Mouse (Mus musculus) neural tube, embryonic 14.5 days (tissue): ENCODE measurements around the gene Haus7. TPM values are rescaled to one million over a fixed set of nuclear protein-coding genes. Genes with fewer than 3 reads are reported as not detected.

Source experiments
- ATAC-seq: fragments of 200-750 bp; cut with Nextera tagmentation; 2 replicates; pipeline ENCODE4 v1.8.0; 2017; ENCODE audit warnings: low read depth, mild to moderate bottlenecking, moderate TSS enrichment, moderate library complexity
- H3K27ac ChIP-seq: fragments of 300-500 bp; sonication (generic); 2 replicates; pipeline ENCODE4 v1.5.1; 2014; ENCODE audit warnings: low read depth, mild to moderate bottlenecking, control low read depth, low read length, moderate library complexity, mixed read lengths
- H3K27me3 ChIP-seq: fragments of 300-500 bp; sonication (generic); 2 replicates; pipeline ENCODE4 v1.6.1; 2014; ENCODE audit warnings: low read length; ENCODE audit not compliant: control insufficient read depth, insufficient read depth
- H3K36me3 ChIP-seq: fragments of 300-500 bp; sonication (generic); 2 replicates; pipeline ENCODE4 v1.6.1; 2014; ENCODE audit warnings: low read length, mixed read lengths; ENCODE audit not compliant: control insufficient read depth, insufficient read depth
- H3K4me1 ChIP-seq: fragments of 300-500 bp; sonication (generic); 2 replicates; pipeline ENCODE4 v1.6.1; 2014; ENCODE audit warnings: low read length; ENCODE audit not compliant: control insufficient read depth, insufficient read depth
- H3K4me2 ChIP-seq: fragments of 300-500 bp; sonication (generic); 2 replicates; pipeline ENCODE4 v1.6.1; 2014; ENCODE audit warnings: mild to moderate bottlenecking, low read depth, low read length, control low read depth
- H3K4me3 ChIP-seq: fragments of 300-500 bp; sonication (generic); 2 replicates; pipeline ENCODE4 v1.5.1; 2014; ENCODE audit warnings: low read depth, low read length, control low read depth, mixed read lengths
- H3K9ac ChIP-seq: fragments of 300-500 bp; sonication (generic); replicated peaks from 2 replicates; pipeline ENCODE4 v1.6.1; 2014; ENCODE audit warnings: low read depth, mild to moderate bottlenecking, control low read depth, low read length, mixed read lengths
- H3K9me3 ChIP-seq: fragments of 300-500 bp; sonication (generic); 2 replicates; pipeline ENCODE4 v1.6.1; 2016; ENCODE audit warnings: low read length; ENCODE audit not compliant: control insufficient read depth
- WGBS: fragments of 180-500 bp; shearing (Covaris S2); extraction: QIAGEN DNeasy Blood & Tissue Kit; methylation state at CpG from one replicate; pipeline ENCODE4 v1.1.7; 2014; 5-methylcytosine and 5-hydroxymethylcytosine counted together
- polyA plus RNA-seq: library from polyadenylated mRNA; unstranded; fragments of >200 nt; fragmentation: Nextera tagmentation; extraction: Ambion mirVana; gene quantifications from 2 replicates; pipeline ENCODE4 v1.2.1, GENCODE M21; 2014

The Haus7 gene
- polyA plus RNA-seq, 1 experiment from 2014 or later, result 72.1 TPM

DNA sequence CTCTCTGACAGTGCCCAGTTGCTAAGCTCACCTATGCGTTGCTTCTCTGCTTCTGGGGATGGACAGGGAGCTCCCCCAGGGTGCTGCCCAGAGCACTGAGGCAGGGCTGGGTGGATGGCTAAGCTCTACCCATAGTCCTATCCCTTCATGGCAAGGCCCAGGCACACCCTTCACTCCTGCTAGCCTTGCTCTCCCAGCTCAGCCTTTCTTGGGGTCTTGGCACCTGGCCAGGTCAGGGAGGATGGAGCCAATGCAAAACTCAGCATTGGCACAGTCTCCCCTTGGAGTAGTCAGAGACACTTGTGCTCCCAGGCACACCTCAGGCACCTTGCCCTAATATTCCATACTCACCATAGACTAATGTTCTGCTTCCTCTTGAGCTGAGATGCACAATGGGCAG is 25.2 kb upstream of the Haus7 start:
- no peaks in the 10 kb centered on the region for H3K4me1 ChIP-seq
- no peak overlapping the region for H3K9ac ChIP-seq
- no peak overlapping the region for H3K4me3 ChIP-seq
- H3K27me3 ChIP-seq, result no peaks in the 10 kb centered on the region
- H3K27ac ChIP-seq, result no peak overlapping the region
- ATAC-seq, result no peak
- 67% methylated on average over 1 of the region's 1 CpGs for WGBS
- no peak overlapping the region for H3K4me2 ChIP-seq
- no peaks in the 10 kb centered on the region for H3K9me3 ChIP-seq
- no peaks in the 10 kb centered on the region for H3K36me3 ChIP-seq

DNA sequence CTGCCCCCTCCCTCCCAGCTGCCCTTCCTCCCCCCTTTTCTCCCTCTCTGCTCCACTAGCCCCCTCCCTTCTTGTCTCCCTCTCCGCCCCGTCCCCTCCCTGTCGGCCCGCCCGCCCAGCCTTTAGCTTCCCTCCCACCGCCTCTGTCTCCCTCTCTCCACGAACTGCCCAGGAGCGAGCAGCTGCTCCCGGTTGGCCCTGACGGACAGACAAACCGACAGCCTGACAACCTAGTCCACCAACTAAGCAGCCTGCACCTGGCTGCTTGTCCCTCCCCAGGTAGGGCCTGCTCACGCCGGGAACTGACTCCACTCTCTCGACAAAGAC is 24.6 kb upstream of the Haus7 start, which contains the start of gene Bgn:
Gene Bgn (plus strand): TSS at position 119 of the 327 bp plus-strand sequence.
- no peak within 1 kb of the TSS for H3K4me2 ChIP-seq
- WGBS, result 48% methylated on average over 6 of the region's 14 CpGs
- H3K4me3 ChIP-seq, result no peak within 1 kb of the TSS
- H3K36me3 ChIP-seq, result no peaks in the 10 kb centered on the region
- no peaks in the 10 kb centered on the region for H3K4me1 ChIP-seq
- no peaks in the 10 kb centered on the region for H3K9me3 ChIP-seq
- no peak for ATAC-seq
- H3K27me3 ChIP-seq, result no peaks in the 10 kb centered on the region
- no peak within 1 kb of the TSS for H3K27ac ChIP-seq
- no peak within 1 kb of the TSS for H3K9ac ChIP-seq

DNA sequence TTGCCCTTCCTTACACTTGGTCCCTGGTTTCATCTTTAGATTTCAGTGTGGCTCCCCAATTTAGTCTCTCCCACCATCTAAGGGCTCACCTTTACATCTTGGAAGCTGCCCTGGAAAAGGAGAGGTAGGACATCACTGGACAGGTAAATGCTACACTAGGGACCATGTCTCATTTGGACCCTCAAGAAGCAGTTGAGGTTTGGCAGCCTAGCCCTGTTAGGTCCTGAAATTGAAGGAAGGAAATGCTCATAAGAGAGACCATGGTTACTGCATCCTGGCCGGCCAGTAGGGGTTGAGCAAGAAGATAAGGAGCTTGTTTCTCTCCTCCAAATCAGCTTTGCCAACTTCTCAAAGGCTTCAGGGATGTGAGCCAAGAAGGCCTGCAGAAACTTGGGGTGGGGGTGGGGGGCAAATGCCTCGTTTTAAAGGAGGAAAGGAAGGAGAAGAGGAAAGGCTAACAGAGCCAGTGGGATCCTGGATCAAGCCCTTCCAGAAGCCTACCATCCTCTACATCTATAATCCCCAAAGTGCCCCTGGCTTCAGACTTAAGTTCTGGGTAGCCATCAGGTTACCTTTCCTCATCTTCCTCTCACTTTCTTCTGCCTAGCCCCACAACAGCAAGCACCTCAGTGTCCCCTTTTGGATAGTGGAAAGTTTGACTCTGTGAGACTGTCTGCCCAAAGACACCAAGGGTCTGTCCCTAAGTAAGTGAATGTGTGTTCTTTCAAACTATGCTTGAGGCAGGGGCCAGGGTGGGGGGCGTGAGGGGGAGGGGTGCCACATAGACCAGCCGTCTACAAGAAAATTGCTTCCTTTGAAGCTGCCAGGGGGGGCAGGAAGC is 24.0 kb upstream of the Haus7 start:
- H3K4me1 ChIP-seq, result no peaks in the 10 kb centered on the region
- no peaks in the 10 kb centered on the region for H3K27me3 ChIP-seq
- H3K4me2 ChIP-seq, result no peak overlapping the region
- H3K9ac ChIP-seq, result no peak overlapping the region
- no peak overlapping the region for H3K27ac ChIP-seq
- WGBS, result 56% methylated on average over 3 of the region's 4 CpGs
- no peak for ATAC-seq
- H3K4me3 ChIP-seq, result no peak overlapping the region
- no peaks in the 10 kb centered on the region for H3K9me3 ChIP-seq
- no peaks in the 10 kb centered on the region for H3K36me3 ChIP-seq

DNA sequence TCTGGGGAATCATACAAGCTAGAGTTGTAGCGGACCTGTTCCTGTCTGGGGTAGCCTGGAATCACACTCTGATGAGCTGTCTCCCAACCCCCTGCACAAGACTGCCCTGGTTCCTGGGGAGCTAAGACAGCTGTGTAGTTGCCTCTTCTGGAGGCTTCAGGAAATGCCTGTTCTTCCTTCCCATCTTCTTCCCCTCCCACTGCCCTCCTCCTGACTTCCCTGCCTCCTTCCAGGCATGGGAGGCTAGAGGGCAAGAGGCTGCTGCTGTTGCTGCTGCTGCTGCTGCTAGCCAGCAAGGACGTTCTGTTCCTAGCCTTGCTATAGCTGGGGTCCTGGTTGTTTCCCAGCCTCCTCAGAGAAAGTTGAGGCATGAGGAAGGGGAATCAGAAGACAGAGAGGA is 21.5 kb upstream of the Haus7 start:
- WGBS, result 72% methylated on average over 2 of the region's 2 CpGs
- Histone ChIP-seq H3K36me3 (no peaks in the 10 kb centered on the region), H3K4me3 (no peak overlapping the region), H3K27me3 (no peaks in the 10 kb centered on the region), H3K4me1 (no peaks in the 10 kb centered on the region), H3K9me3 (no peaks in the 10 kb centered on the region), H3K4me2 (no peak overlapping the region), H3K27ac (no peak overlapping the region), H3K9ac (no peak overlapping the region)
- no peak for ATAC-seq

DNA sequence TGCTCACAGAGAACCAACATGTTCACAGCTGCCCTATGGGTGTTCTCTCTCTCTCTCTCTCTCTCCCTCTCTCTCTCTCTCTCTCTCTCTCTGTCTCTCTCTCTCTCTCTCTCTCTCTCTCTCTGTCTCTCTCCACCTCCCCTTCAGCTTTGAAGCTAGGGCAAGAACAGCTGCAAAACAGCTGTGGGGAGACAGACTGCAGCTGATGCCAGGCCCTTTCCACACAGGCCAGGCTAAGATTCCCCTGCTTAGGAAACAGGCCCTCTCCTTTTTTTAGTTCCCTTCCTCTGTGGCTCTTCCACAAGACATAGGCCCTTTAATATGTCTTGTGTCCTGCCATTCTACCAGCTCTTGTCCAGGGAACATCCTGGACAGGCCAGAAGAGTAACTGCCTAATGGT is 20.8 kb upstream of the Haus7 start:
- Histone ChIP-seq H3K4me3 (no peak overlapping the region), H3K4me2 (no peak overlapping the region), H3K27ac (no peak overlapping the region), H3K36me3 (no peaks in the 10 kb centered on the region), H3K9ac (no peak overlapping the region), H3K9me3 (no peaks in the 10 kb centered on the region), H3K4me1 (no peaks in the 10 kb centered on the region), H3K27me3 (no peaks in the 10 kb centered on the region)
- no peak for ATAC-seq

DNA sequence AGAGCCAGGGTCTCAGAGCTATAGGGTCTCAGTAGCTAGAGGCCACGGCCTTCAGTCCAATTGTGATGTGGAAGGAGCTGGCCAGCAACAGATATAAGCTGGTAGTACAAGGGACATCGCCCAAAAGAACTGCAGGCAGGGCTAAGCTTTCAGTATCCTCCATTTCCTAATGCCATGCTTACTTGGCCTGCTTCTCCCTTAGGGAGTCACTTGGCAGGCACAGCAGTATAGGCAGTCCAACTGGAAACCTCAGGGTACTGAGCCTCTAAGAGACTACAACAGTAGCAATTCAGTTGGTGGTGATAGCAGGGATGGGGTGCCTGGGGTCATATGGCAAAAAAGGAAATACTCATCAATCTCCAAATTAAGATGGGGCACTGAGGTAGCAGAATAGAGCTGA is 18.7 kb upstream of the Haus7 start:
- Histone ChIP-seq H3K4me3 (no peak overlapping the region), H3K36me3 (no peaks in the 10 kb centered on the region), H3K4me2 (no peak overlapping the region), H3K27me3 (no peaks in the 10 kb centered on the region), H3K9ac (no peak overlapping the region), H3K27ac (no peak overlapping the region), H3K4me1 (no peaks in the 10 kb centered on the region), H3K9me3 (no peaks in the 10 kb centered on the region)
- ATAC-seq, result no peak
- 72% methylated on average over 2 of the region's 2 CpGs for WGBS

DNA sequence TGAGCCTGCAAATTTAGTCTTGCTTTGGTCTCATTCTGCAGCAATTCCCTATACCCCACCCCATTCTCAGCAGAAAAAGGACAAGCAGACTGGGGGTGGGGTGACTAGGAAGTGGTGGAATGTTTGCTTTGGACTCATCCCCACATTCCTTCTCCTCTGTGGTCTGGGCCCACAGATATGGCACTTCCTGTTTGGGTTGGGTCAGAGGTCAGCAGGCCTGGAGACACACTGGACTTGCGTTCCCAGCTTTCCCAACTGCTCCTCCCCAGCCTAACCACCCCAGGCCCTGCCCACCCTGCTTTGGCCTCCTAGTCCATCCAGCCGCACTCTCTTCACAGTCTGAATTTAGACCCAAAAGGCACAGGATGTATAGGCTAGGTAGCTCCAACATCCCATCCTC is 17.8 kb upstream of the Haus7 start:
- ATAC-seq, result no peak
- H3K36me3 ChIP-seq, result no peaks in the 10 kb centered on the region
- no peak overlapping the region for H3K4me2 ChIP-seq
- H3K4me3 ChIP-seq, result no peak overlapping the region
- no peaks in the 10 kb centered on the region for H3K4me1 ChIP-seq
- H3K27ac ChIP-seq, result no peak overlapping the region
- no peak overlapping the region for H3K9ac ChIP-seq
- no peaks in the 10 kb centered on the region for H3K9me3 ChIP-seq
- WGBS, result 76% methylated on average over 2 of the region's 2 CpGs
- no peaks in the 10 kb centered on the region for H3K27me3 ChIP-seq

DNA sequence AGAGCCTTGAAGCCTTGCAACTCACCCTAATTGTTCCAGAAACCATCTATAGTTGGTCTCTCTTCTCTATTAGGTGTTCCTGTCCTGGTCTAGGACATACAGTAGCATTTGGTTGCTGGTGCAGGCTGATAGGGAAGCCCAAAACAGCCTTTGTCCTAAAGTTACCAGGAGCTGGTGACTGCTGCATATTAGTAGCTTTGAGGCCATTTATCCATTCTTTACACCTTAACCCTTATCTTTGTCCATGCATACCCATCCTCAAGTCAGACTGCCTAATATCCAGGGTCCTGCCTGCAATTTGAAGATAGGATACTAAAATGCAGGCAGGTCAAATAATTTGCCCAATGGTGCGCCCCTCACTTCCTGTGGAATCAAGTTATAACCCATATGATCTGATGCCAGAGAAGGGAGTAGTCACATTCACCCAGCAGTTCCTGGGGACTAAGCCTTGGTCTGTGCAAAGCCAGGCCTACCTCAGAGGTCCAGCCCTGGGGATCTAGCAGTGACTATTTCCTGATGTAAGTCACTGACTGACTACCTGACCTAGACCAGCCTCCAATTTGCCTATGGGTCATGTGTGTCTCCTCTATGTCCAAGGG is 16.9 kb upstream of the Haus7 start:
- Histone ChIP-seq H3K4me2 (no peak overlapping the region), H3K9me3 (no peaks in the 10 kb centered on the region), H3K36me3 (no peaks in the 10 kb centered on the region), H3K4me3 (no peak overlapping the region), H3K27me3 (no peaks in the 10 kb centered on the region), H3K27ac (no peak overlapping the region), H3K4me1 (no peaks in the 10 kb centered on the region), H3K9ac (no peak overlapping the region)
- WGBS, result 93% methylated on average over 1 of the region's 1 CpGs
- ATAC-seq, result no peak

DNA sequence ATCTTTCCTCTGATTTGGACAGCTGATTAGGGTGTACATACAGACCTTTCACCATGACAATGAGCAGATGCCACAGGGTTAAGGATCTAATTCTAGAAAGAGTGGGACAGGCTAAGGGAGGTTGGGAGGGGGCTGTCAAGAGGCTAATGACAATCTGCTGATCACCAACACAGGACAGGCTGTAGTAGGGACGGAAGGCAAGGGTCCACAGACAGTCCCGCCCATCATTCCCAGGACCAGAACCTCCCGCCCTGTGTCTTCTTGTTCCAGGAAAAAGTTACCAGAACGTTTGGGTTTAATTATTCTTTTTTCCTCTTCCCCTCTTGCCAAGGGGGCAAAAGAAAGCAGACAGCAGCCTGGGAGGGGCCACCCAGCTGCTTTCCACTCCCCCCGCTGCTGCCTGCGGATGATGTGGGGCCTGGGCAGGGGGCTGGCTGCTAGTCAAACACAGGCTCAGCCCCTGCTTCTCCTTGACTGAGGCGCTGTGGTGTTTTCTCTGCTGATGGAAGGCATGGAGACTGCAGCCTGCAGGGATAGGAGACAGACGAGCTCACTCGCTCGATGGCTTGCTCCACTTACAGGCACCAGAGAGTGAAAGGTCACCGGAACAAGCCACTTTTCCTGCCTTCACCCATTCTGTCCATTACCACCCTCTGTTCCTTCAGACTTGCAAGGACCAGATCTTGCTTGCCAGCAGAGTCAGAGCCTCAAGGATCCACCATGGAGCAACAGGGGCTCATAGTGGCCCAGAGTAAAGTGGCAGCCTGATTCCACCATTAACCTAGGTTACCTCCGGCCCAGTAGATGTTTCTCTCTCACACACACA is 15.7 kb upstream of the Haus7 start:
- Histone ChIP-seq H3K4me2 (no peak overlapping the region), H3K27ac (no peak overlapping the region), H3K4me1 (no peaks in the 10 kb centered on the region), H3K4me3 (no peak overlapping the region), H3K9me3 (no peaks in the 10 kb centered on the region), H3K27me3 (no peaks in the 10 kb centered on the region), H3K9ac (no peak overlapping the region), H3K36me3 (no peaks in the 10 kb centered on the region)
- no peak for ATAC-seq
- WGBS, result 57% methylated on average over 12 of the region's 12 CpGs
